Mouse (Mus musculus): ENCODE data around the gene Zfp689.
A peak's percentile ranks its signal among the peaks of the same experiment; 100 is the strongest.
"Not testable (repeated sequence)": the region's sequence is repeated elsewhere in the genome, so short reads cannot be mapped to it uniquely, and the experiment has no call there.

The Zfp689 gene

DNA sequence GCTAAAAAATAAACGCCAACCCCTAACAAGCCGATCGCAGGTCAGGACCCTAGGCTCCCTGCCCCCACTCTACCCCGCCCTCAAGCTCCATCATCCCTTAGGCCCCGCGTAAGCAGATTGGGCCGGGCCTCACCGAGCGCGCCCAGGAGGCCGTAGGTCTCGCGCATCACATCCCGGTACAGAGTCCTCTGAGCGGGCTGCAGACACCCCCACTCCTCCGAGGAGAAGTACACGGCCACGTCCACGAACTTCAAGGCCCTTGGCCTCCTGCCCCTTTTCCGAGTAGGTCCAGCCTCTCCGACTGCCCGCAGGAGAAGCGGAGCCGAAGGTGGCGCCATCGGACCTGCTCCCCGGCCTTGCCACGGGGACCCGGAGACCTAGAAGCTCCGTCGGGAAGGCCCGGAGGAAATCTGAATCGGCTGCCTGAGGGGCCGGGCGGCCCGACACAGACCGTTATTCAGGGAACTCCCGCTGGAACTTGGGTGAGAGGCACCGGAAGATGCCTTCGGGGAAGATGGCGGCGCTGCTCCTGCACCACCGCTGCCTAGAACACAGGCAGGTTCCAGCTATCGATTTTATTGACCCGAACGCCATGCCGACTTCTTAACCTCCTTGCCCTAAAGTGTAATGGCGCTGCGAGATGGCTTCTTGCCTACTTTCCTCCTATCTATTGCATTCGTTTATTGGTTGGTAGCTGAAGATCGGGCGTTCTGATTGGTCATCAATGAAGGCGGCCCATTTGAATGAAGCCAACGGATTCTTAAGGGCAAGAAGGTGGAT, at the start of gene Zfp689:
TSS of gene Zfp689 (minus strand) at position 638 of the 780 bp plus-strand sequence.
- peak; percentile 93 to 96 for DNase-seq (ENCODE audit: low spot score in 2 of 2)

DNA sequence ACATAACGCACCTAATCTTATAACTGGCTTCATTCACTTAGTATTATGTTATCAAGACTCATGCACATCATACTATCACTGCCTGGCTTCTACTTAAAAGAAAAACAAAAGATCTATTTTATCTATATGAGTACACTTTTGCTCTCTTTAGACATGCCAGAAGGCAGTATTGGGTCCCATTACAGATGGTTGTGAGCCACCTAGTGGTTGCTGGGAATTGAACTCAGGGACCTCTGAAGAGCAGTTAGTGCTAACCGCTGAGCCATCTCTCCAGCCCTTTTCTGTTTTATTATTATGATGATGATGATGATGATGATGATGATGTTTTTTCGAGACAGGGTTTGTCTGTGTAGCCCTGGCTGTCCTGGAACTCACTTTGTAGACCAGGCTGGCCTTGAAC, 49.4 kb upstream of the Zfp689 start:
- peak; percentile 57 to 63 for DNase-seq (ENCODE audit: low spot score in 2 of 2)

DNA sequence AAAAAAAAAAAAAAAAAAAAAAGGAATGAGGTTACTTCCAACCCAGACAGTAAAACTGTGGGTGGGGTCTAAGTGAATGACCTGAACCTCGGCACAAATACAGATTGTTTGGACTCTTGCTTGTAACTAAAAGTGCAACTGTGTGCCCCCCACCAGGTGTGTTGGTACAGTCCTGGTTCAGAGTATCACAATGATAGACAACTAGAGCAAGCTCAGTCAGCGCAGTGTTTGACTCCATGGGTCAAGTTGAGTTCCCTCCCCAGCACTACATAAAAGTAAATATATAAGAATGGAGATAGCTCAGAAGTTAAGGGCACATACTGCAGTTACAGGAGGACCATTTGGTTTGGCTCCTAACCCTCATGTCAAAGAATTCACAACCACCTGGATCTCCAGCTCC, 48.4 kb upstream of the Zfp689 start:
- DNase-seq (ENCODE audit: low spot score in 2 of 2), result no peak

DNA sequence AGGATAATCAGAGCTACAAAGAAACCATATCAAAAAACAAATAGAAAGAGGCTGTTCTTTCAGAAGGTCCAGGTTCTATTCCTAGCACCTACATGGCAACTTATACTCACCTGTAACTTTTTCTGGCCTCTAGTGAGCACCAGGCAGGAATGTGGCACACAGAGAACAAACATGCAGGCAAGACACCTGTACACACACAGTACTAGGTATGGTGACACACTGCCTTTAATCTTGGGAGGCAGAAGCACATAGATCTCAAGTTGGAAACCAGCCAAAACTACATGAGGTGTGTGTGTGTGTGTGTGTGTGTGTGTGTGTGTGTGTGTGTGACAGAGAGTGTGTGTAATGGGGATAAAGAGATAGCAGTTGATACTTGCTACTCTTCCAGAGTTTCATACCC, 45.7 kb upstream of the Zfp689 start:
- DNase-seq (ENCODE audit: low spot score in 2 of 2), result no peak

DNA sequence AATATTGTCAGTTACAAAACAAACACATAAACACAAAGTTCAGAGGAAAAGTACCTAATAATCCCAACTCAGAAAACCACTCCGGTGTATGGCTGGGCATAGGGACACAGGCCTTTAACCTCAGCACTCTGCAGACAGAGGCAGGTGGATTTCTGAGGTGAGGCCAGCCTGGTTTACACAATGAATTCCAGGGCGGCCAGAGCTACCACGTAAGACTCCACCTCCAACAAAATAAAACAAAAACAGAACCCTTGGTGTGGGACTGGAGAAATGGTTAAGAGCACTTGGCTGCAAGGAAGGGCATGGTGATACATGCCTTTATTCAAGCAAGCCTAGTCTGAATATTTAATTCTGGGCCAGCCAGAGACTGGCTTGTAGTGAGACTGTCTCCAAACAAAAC, 42.9 kb upstream of the Zfp689 start:
- no peak for DNase-seq (ENCODE audit: low spot score in 2 of 2)

DNA sequence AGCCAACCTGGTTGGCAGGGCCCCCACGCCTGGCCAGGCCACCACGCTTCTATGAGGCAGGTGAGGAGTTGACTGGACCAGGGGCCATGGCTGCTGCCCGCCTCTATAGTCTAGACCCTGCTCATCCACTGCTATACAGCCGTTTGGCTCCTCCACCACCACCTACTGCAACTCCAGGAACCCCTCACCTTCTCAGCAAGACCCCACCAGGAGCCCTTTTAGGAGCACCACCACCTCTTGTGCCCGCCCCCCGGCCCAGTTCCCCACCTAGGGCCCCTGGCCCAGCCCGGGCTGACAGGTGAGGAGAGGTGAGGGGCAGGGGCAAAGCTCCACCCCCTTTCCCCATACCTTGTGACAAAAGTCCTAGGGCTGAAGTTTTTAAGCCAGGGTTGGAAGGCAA, 41.0 kb upstream of the Zfp689 start:
- DNase-seq (ENCODE audit: low spot score in 2 of 2), result no peak

DNA sequence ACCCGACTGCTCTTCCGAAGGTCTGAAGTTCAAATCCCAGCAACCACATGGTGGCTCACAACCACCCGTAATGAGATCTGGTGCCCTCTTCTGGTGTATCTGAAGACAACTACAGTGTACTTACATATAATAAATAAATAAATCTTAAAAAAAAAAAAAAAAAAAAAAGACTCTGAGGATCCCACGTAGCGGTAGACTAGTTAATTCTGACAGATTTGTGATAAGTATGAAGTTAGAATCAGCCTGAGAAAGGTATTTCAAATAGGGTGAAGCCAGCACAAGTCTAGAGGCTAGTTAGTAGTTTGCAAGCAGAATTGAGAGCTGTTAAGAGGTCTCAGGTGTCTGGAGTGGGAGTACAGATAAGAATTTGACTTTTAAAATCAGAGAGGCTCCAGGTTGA, 39.4 kb upstream of the Zfp689 start:
- DNase-seq (ENCODE audit: low spot score in 2 of 2), result not testable (repeated sequence)

DNA sequence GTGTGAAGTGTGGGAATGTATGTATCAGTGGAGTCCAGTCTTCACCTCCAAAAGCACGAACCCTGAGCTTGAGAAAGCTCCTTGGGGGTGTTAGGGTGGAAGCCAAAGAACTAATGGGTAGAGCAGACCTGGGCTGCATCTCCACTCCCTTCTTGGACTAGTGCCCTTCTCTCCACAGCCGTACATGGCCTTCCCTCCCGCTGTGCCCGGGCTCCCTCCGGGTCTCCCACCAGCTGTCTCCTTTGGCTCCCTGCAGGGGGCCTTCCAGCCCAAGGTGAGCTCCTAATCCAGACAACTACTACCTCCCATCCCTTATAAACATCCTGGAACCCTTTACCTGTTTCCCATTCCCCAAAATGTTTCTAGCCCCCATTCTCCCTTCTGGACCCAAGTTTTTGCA, 36.5 kb upstream of the Zfp689 start:
- DNase-seq (ENCODE audit: low spot score in 2 of 2), result no peak

DNA sequence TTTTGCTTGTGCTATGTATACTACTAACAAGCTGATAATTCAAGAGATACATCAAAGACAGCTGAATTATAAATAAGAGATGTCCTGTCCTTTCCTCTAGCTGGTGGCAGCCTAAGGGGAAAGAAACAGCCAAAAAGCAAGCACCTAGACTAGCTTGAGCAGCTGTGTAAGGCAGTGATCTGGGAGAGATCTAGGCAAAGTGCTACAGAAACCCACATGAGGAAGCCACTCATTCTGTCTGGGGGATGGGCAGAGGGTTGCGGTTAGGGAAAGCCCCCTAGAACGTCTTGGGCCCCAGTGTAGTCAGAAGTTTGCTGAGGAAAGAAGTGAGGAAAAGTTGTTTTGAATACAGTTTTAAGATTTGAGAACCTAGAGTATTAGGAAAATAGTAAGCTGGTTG, 31.4 kb upstream of the Zfp689 start:
- DNase-seq (ENCODE audit: low spot score in 2 of 2), result peak; percentile 82 to 86

DNA sequence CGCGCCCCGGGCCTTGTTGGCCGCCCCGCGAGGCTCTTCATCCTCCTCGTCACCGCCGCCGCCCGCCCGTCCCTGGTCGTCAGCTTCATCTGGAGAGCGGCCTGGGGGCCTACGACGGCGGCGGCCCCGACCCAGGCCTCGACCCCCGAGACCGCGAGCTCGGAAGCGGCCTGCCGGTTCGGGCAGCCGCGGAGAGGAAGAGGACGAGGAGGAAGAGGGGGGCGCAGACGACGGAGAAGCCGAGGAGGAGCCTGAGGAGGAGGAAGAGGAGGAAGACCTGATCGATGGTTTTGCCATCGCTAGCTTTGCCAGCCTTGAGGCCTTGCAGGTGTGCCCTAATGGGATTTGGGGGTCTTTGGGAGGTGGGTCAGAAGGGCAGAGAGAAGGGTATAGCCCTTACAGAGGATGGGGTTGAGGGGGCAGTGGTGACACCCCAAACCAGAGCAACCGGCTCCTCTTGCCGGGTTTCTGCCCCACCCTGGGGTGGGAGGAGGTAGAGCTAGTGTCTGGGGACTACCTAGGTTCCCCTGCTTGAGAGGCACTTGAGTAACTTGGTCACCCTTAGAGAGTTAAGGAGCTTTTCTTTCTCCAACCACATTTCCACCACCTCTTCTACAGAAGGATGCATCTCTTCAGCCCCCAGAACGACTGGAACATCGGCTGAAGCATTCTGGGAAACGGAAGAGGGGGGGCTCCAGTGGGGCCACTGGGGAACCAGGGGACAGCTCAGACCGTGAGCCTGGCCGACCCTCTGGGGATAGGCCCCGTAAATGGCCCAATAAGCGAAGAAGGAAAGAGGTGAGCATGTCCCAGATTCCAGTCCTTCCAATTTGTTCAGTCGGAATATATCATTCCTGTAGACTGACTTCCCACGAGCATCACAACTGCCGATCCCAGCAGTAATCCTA, 30.6 kb upstream of the Zfp689 start:
- peak; percentile 40 to 60 for DNase-seq (ENCODE audit: low spot score in 2 of 2)

DNA sequence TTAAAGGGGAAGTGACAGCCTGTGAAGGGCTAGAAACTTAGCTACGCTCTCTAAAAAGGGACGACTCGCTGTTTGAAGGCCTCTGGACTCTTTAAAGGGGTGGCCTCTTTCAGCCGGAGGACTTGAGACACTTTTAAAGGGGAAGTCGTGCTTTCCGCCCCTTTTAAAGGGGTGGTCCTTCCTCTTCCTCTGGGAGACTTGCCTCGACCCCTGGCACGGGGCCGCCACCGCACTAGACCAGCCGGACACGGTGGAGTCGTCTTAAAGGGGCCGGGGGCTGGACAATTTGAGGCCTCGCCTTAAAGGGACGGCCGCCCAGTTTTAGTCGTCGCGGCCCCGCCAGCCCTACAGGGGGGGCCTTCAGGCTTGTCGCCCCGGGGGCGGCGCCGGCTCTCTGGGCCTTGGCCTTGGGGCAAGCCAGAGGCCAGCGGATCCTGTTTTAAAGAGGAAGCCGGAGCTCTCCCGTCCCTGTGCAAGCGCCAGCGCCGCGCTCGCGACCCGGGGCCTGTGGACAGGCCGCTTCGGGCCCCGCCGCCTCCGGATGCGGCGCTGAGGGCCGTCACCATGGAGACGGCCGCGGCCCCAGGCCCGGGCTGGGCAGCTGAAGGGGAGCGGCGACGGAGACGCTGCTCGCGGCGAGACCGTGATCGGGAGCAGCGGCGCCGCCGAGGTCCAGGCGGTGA, 29.8 kb upstream of the Zfp689 start, which contains the start of gene Fbrs:
TSS of gene Fbrs (plus strand) at position 565 of the 683 bp plus-strand sequence.
- peak; percentile 90 to 94 for DNase-seq (ENCODE audit: low spot score in 2 of 2)

DNA sequence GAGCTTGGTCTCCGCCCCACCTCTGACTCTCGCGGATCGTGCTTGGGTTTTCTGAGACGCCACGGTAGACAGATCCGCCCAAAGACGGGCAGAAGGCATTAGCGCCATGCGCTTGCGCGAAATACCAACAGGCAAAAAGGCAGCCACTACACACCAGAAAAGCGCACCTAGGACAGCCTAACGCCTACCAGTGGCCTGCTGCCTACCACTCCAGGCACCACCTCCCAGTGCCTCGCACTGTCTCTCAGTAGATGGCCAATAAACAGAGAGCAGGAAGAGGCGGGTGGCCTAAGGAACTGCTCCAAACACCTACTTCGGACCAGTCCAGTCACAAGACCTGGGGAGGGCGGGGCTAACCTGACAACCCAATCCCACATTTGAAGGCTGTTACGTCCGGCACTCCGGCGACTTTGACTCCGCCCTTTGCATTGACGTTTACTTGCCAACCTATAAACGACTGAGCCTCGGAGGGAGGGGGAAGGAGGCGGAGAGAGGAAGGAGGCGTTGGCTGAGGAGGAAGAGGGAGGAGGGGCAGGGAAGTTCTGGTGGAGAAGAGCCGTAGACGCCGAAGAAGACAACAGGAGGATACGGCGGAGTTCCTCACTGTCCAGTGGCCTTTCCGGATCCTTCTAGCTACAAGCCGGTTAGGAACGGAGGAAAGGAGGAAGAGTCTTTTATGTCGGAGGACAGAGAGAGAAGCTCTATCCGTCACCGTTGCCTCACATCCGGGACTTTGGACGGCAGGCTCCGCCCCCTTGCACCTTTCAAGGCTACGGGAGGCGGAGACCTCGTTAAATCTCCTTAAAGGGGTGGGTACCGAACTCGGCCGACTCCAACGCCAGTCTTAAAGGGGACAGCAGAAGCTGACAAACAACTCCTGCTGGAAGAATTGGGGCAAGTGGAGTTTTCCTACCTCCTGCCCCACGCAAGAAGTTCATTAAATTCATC, 29.0 kb upstream of the Zfp689 start:
- DNase-seq (ENCODE audit: low spot score in 2 of 2), result peak; percentile 100

DNA sequence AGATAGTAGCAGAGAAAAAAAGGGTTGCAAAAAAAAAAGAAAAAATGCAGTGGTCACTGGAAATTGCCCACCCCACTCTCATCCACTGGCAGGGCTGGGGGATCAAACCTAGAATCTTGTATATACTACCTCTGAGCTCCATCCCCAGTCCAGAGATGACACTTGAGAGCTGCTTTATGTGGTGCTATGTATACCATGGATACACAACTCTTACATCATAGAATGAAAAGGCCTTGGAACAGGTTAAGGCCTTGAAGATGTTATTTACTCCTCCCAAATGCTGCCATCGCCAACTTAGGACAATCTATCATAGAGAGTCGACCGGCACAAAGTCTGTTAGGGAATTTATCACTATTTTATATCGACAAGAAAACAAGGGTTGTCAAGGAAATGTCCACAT, 27.9 kb upstream of the Zfp689 start:
- DNase-seq (ENCODE audit: low spot score in 2 of 2), result no peak

DNA sequence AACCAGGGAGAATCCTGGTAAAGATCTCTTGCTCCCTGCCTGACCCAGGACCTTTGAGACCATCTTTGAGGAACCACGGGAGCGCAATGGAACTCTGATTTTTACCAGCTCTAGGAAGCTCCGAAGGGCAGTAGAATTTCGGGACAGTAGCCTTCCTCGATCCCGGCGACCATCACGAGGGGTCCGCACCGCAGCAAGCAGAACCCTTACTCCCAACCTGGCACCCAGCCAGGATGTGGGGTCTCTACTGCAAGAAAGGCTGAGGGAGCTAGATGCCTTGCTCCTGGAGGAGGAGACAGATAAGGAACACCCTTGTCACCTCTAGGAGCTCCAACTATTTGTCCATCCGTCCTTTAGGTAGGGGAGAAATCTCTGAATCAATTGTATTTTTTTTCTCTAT, 27.4 kb upstream of the Zfp689 start:
- DNase-seq (ENCODE audit: low spot score in 2 of 2), result no peak

DNA sequence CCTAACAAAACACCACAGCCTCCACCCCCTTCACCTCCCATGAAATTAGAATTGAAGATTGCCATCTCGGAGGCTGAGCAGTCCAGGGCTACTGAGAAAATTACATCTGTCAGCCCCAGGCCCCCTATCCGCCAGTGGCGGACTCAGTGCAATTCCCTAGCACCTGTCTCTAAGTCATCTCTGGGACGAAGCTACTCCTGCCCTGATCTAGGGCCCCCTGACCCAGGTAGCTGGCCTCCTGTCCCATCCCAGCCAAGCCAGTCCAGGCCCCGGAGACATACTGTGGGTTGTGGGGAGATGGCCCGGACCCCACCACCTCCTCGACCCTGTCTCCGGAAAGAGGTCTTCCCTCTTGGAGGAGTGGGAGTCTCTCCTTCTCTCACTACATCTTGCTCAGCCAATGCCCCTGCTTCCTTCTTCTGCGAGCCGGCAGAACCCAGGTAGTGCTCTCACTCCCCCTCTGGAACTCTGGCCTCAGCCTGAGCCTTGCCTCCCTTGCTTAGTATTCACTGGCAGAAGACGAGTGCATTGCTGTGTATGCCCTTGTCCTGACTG, 26.3 kb upstream of the Zfp689 start:
- DNase-seq (ENCODE audit: low spot score in 2 of 2), result no peak

DNA sequence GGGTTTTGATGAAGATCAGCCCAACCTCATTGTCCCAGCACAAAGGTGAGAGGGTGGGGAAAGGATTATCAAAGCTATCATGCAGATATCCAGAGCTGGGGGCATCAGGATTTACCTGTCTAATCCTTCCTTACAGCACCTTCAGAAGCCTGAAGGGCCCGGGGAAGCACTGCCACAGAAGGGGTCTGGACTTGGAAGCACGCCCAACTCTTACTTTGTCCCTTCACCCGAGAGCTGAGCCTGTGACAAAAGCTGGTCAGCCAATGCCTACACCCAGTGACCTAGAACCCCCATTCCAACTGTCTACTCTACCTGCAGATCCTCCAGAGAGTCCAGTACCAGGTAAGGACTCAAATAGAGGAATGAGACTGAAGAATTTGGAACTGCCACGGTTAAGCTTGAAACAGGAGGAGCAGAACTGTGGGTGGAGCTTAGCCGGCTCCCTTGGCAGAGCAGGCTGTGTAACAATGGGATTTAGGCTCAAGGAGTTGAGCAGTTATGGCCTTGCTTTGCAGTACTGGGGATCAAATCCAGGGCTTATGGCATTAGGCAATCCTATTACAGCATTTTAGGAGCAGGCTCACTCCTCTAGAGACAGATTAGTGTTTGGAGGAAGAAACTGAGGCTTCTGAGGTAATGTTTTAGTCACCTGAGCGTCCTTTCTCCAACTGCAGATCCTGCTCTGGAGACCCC, 25.6 kb upstream of the Zfp689 start:
- no peak for DNase-seq (ENCODE audit: low spot score in 2 of 2)

DNA sequence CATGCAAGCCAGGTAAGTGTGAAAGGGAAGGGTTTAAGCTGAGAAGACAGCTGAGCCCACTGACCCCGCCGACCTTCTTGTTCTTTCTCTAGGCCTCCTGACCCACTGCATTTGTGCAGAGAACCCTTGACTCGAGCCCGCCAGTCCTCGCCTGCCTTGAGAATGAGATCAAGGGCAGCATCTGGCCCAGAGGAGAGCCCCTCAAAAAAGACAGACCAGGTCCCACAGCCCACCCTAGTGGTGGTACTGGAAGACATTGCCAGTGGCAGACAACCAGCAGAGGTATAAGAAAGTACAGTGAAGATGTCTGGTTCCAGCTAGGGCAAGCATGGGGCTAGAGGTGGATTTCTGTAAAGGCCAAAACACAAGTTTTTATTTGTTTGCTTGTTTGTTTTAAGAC, 24.7 kb upstream of the Zfp689 start:
- no peak for DNase-seq (ENCODE audit: low spot score in 2 of 2)

DNA sequence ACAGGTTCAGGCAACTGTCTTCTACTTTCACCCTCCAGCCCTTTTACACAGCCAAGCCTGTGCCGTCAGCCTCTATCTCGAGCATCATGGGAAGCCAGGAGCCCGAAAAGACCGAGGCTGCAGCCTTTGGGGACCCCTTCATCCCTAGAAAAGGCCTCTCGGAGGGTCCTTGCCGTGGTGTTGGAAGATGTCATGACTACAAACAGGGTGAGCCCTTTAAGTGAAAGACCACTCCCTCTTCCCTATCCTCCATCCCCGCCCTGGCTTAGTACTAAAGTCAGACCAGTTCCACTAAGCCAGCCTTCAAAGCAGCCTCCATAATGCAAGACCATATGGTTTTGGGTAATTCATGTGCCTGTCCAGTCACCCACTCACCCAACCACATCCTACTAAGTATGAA, 23.1 kb upstream of the Zfp689 start:
- no peak for DNase-seq (ENCODE audit: low spot score in 2 of 2)

DNA sequence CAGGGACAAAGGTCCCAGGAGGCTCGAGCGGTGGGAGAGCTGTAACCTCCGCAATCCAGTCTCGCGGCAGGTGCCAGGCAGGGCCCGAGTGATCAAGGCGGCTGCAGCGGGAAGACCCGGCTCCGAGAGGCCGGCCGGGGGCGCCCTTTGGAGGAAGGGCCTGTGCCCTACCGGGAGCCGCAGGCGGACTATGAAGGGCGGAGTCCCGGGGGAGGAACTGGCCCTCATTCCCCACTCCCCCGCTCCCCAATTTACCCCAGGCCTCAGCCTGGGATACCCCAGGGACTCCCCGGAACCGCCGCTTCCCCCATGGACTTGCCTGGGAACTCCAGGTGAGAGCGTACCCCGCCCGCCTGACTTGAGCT, 22.7 kb upstream of the Zfp689 start:
- peak; percentile 46 to 54 for DNase-seq (ENCODE audit: low spot score in 2 of 2)

All from spleen, postnatal 36 days (tissue).